Mouse (Mus musculus) inflammation-experienced regulatory T-cells, adult 6 months (primary cell): ENCODE data around the gene Ugdh. TPM values are rescaled to one million over a fixed set of nuclear protein-coding genes. Genes with fewer than 3 reads are reported as not detected.
"Not testable (repeated sequence)": the region's sequence is repeated elsewhere in the genome, so short reads cannot be mapped to it uniquely, and the experiment has no call there.

Experiments used
- ATAC-seq: one replicate; pipeline ENCODE4 v1.8.0; 2017
- polyA plus RNA-seq, 3 experiments: library from polyadenylated mRNA; unstranded; fragments of 100-300 nt; shearing (Covaris generic); gene quantifications; one replicate each; pipeline ENCODE4 v1.2.1; 2017

Gene Ugdh
- polyA plus RNA-seq: 10 to 100 TPM; 15.4 to 16.6 (median 15.8) TPM

DNA sequence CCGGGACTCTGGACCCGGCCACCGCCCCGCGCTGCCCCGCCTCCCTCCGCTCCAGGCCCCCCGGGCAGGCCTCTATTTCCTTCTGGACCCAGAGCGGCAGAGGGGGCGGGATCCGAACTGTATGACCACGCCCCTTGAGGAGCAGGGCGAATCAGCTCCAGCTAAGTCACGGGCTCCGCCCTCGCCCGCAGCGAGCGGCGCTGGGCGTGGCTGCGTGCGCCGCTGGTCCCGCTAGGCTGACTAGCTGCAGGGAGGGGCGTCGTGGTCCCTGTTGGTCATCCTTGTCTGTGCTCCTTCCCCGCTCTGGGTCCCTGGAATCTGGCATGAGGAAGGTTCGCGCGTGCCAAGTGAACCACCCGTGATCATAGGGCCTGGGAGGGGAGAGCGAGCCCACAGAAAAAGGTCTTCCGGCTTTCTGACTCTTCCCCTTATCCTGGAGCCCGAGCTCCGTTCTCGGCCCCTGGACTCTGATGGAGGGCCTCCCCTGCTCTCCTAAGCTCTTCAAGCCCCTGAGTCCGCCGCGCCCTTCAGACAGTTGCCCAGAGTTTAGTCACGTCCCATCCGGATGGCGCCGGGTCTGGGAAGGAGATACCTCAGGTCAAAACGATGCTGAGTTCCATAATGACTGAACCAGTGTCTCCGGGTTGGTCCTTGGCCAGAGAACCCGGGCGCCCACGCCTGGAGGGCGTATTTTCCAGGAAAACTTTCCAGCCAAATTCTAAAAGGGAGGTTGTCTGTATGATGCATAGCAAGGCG, at the start of gene Ugdh:
Ugdh (minus strand) TSS at position 144 of the 756 bp plus-strand sequence.
- ATAC-seq: peak; percentile 96

DNA sequence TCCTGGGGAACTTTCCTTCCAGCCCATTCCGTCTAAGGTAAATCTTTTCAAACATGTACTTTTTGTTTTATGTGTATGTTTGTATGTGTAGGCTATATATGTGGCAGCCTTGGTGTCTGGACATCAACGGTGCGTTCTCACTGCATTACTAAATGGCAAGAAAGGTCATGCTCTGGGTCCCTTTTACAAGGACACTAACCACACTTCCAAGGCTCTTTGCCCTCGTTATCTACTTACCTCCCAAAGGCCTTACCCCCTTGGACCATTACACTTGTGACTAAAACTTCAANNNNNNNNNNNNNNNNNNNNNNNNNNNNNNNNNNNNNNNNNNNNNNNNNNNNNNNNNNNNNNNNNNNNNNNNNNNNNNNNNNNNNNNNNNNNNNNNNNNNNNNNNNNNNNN, 47.2 kb upstream of the Ugdh start:
- no peak for ATAC-seq

DNA sequence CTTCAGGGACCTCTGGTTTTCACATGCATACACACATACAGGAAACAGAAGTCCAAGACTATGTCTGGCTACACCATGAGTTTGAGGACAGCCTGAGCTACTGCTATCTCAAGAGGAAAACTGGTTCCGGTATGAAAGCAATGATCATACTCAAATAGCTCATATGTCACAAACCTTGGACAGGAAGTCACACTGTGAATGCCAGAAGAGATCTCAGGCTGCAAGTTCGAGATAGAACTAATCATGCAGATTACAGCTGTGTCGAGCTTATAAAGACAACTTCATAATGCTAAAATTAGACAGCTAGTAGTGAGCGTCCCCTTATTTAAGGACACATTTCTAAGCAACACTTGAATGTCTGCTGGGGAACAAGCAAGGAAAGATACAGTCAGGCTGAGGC, 44.8 kb upstream of the Ugdh start:
- ATAC-seq: no peak

DNA sequence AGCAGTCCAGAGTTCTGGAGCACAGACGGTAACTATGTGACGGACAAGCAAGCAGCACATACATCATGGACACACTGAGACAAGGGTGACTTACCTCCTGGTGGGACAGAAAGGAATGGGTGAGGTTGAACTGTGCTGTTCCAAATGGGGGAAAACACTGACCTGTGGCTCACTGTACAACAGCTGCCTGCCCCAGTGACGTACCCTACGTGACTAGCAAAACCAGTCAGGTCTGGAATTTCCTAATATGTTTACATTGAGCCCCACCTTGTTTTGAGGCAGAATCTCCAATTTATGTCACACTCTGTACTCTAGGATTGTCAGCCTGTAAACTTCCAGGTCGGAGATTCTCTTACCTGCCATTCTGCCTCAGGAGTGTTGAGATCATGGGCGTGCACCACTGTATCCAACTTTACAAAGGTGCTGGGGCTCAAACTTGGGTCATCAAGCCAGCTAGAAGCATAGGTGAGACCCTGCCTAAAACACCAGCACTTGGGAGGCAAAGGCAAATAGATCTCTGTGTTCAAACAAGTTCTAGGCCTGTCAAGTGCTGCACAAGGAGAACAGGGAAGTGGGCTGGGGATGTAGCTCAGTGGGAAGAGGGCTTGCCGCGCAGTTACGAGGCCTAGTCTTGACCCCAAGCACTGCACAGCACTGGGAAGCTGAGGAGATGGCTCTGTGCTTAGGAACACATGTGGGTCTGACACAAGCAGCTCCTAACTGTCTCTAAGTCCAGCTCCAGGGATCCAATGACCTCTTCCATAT, 44.1 kb upstream of the Ugdh start:
- no peak for ATAC-seq

DNA sequence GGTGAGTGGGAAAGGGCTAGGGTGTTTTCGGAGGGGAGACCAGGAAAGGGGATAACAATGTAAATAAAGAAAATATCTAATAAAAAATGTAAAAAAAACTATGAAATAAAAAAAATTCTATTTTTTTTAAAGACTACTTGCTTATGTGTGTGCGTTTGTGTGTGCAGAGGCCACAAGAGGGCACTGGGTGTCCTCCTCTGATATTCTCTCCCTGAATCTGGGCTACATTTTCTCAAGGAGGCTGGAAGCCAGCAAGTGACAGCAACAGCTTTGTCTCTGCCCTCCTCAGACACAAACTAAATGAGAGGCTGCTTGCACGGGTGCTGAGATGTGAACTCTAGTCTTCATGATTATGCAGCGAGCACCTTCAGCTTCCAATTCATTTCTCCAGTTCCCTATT, 42.5 kb upstream of the Ugdh start:
- no peak for ATAC-seq

DNA sequence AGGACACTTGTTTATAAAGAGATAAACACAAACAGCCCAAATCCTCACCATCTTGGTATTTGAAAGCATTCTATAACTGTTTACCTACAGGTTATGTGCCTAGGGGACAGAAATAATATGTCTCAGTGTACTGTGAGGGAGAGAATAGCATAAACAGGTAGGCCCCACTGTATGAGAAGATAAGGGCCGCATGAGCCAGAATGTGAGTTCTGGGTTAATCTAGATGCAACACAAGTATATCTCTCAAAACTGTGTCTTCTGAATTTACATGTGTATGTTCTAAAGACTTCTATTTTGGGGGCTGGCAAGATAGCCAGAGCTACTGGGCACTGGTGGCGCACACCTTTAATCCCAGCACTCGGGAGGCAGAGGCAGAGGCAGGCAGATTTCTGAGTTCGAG, 41.0 kb upstream of the Ugdh start:
- not testable (repeated sequence) for ATAC-seq

DNA sequence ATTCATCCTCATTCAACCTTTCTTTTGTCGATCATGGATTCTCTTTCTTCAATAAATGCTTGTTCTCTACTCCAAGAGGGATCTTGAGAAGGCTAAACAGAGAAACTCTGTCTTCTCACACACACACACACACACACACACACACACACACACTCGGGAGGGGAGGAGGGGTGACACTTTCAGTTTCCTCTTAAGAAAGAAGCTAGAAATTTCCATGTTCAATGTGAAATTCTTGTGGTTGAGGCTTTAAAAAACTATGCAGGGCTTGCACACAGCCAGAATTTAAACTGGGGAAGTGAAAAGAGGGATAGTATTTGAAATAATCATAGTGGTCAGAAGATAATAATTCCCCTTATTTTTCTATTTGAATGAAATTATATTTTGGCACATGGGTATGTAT, 40.1 kb upstream of the Ugdh start:
- ATAC-seq: no peak

DNA sequence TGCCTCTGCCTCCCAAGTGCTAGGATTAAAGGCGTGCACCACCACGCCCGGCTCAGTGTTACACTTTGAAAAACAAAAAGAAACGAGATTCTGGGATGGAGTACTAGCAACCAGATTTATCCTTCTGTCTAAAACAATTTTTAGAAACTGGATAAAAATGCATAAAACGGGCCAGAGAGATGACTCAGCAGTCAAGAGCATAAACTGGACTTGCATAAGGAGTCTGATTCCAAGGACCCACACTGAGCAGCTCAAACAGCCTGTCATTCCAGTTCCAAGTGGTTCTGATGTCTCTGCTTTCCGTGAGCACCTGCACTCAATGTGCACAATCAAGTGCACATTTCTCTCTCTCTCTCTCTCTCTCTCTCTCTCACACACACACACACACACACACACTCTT, 34.0 kb upstream of the Ugdh start:
- ATAC-seq: no peak

DNA sequence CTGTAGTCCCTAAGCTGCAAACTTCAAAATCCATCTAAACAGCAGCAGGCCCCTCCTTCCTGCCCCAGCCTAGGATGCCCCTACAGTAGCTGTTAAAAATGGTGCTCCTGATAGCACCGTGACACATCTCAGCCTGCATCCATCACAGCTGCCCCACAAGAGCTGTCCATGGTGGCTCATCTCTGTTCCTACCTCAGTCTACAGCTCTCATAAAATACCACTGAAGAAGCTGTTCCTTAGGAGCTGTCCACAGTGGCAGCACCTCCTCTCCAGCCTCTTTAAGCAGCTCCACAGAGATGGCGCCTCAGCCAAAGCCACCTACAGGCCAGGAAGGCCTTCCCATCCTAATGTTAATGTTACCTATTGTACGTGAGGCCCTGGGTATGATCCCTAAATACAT, 31.2 kb upstream of the Ugdh start:
- no peak for ATAC-seq

DNA sequence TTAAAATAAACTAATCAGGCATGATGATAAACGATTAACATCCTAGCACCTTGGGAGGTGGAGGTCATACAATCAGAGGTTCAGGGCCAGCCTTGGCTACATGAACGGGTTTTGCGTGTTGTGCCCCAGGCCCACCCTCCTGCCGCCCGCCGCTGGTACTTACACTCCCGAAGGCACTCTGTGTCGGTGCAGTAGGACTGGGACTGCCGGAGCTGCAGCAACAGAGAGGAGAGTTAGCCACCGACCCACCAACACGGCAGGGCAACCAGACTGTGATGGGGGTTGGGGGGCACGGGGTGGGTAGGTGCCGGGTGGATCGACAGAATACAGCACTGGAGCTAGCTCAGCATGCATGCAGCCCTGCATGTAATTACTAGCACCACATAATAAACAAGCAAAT, 24.6 kb upstream of the Ugdh start:
- ATAC-seq: no peak

DNA sequence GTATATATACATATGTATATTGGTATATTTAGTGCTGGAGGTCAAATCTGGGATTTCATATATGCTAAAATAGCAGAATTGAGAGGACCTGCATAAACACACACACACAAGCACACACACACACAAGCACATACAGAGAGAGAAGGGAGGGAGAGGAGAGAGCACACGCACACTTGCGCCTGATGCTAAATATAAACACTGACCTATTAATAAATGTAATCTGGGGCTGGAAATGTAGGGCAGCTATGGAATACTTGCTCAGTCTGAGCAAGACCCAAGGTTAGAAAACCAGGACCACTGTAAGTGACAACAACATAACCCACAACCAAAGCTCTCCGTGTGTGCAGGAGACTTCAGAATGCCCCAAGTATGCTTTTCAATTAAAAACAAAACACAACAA, 23.7 kb upstream of the Ugdh start:
- no peak for ATAC-seq

DNA sequence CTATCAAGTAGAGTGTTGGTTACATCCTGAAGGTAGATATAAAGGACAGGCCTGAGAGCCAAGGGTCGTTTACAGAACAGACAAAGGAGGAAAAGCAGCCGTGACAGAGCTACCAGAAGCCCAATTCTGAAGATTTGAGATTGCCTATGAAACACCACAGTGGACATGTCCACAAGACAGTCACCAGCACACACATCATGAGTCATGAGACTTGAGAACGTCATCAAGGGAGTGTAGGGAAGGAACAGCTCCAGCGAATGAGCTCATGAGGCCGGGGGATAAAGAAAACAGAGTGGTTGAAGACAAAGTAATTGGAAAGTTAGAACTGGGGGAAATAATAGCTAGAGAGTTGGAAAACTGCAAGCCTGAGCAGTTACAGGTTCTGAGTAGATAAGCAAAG, 22.1 kb upstream of the Ugdh start:
- no peak for ATAC-seq

DNA sequence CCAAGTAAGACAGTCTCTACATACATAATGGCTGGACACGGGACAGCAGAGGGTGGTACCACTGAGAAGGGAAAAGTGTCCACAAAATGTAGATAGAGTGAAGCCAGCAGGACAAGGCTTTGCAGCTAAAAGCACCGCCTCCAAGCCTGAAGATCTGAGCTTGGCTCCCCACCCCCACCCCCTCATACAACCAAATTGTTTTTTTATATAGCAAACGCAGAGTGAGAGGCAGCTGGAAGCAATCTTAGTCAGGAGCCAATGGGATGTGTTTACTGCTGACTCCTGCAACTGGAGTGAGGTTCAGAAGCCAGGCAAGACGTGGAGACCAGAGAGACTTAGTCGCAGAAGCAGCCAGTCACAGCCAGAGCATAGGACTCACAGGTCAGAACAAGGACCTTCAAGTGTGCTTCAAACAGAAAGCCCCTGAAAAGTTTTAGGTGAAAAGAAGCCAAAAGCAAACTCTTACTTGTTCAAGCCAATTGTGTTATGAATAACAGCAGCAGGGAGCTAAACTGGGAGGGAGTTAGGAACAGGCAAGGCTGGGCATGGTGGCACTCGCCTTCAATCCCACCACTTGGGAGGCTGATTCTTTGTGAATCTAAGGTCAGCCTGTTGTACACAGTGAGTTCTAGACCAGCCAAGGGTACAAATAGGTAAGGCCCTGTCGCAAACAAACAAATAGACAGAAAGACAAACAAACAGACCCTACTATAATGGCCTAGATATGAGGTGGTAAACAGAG, 21.5 kb upstream of the Ugdh start:
- no peak for ATAC-seq

DNA sequence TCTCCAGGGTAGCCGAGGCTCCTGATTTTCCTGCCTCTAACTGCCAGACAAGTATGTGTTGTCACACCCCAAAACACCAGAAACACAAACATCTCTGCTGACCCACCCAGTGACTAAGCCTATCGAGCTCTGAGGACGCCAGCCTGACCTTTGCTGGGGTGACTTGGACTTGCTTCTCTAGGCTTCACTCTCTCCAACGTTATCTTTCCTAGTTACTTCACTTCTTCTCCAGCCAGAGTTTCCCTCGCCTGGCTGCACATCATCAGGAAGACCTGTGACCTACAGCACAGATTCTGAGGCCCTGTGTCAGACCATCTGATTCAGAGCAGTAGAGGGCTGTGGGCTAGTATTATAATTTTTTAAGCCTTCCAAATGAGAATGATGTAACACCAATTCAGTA, 19.0 kb upstream of the Ugdh start:
- no peak for ATAC-seq

DNA sequence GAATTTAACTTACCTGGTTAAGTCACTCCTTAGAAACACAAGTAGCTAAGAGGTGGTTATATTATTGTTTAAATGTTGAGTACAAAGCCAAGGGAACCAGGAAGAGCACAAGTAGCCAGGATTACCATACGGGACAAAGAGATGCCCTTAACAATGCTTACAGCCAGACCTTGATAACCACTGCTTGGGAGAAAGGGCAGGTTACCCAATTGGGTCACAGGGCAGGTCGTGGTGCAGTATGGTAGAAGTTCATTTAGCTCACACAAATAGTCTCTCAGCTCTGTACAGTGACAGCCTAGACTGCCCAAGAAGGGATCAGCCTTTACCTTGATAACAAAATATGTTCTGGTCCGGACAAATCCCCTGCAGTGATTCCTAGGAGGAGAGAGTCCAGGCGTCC, 13.2 kb upstream of the Ugdh start:
- no peak for ATAC-seq

DNA sequence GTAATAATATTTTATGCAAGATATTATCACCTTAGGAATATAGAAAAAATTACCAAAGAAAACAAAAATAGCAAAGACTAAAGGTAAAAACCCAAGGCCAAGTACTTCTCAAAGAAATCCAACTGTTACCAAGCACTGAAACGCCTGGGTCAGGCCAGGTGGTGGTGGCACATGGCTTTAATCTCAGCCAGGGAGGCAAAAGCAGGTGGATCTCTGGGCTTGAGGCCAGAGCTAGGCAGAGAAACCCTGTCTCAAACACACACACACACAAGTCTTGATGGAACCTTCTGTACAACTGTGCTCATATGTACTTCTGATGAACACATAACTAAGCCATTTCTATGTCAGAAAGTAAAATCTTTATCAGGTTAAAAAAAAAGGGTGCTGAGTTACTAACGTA, 12.1 kb upstream of the Ugdh start:
- ATAC-seq: no peak

DNA sequence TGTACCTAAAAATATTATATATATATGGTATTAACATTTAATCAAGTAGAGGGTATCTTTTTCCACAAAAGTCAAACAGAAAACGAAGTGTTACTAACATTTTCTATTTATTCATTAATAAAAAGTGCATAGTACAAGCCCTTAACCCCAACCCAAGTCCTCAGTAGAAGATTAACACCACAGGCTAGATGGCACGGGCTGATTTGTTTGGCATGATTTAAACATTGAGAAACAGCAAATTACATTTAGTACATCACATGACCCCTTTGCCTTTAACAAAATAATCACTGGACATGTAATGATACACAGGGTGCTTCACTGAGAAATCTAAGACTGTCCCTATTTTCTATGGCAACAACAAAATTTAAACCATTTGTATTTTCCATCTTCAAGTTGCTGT, 11.0 kb upstream of the Ugdh start:
- no peak for ATAC-seq

DNA sequence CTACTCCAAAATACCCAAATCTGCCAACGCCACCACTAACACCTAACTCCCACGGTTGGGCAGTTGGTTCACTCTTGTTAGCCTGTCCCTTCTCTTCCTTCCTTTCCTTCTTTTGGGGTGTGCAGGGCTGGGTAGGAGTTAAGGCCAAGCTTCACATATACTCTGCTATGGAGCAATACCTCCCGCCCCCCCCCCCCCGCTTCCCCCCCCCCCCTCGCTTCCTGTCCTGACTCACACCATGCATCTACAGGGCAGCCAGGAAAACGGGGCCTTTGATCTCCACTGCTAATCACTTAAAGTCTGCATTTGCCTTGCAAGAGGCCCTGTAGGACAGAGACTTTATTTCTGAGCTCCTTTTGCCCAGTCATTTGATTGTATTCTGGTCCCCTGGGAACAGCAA, 9.2 kb upstream of the Ugdh start:
- no peak for ATAC-seq

DNA sequence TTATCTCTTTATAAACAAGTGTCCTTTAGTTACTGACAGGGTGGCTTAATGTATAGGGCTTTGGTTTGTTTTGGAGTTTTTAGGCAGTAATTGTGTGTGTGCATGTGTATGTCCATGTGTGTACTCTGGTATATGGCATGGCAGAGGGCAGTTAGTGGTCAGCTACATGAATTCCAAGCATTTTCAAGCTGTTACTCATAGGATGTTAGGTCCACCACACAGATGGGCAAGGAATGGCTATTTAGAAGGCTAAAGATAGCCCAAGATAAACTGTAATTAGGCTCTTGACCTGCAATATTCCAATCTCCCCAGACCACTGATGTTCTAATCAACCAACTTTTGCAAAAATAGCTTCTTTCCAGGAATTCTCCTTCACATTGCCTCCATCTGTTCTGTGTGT, 2.3 kb upstream of the Ugdh start:
- no peak for ATAC-seq

DNA sequence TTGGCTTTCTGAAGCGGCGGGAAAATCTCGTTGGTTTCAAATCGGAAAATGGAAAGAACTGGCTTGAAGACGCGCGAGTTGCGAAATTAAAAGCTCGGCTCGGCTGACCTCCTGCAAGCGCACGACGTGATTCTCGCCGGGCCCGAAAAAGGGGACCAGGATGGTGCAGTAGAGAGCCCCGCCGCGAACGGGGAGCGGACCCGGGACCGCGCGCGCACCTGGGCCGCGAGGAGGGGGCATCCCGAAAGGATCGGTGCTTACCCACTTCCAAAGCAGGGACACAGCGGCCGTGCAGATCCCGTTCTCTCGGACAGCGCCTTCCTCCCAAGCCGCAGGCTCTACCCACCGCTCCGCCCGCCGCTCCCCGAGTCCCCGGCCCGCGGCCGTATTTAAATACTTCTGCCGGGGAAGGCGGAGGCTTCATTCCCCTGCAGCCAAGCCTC, 365 bp downstream of the Ugdh start:
- ATAC-seq: no peak

DNA sequence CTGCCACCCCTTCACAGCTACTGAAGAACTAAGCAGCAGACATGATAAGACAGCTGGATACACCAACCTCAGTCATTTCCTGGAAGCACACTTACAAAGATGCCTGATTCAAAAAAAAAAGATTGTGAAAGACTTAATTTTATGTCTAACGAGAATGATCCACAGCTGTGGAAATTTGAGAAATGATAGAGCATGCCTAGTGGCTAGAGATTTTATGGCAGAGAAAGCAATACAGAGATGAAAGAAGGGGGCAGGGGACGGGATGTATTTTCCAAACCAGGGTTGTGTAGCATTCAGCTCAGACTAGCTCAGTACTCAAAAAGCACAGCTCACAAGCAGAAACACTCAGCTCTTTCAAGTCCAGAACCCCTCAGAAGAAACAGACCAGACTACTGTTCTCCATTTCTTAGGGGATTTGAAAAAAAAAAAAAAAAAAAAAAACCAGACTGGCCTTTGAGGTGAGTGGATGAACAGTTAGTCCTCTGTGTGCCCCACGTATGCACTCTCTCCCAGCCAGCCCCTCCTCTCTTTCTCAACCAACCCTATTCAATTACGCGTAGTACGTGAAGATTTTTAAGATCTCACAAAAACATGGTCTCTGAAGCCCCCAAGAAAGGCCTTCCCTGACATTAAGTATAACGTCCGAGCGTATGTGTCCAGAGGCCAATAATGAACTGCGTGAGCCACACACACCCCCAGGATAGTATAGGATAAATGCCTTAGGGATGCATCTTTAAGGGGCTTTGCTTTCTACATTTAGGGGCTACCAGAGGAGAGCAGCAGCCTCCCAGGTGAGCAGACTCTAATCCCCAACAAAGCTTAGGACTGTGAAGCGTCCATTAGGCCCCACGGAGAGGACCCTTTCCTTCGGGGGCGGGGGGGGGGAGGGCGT, 1.0 kb downstream of the Ugdh start:
- no peak for ATAC-seq

DNA sequence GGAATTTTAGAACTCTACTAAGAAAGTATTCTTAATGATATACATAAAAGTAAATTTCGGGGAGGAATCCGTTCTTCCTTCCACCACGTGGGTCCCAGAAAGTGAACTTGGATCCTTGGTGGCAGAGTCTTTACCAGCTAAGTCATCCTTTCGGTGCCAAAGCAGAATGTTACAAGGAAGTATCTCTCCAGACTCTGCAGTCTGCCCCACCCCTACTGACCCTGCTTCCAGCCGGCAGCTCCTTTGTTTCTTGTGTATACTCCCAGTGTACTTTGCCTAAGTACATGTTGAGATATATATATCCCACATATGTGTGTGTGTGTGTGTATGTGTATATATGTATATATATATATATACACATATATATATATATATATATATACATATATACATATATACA, 6.3 kb downstream of the Ugdh start:
- no peak for ATAC-seq

DNA sequence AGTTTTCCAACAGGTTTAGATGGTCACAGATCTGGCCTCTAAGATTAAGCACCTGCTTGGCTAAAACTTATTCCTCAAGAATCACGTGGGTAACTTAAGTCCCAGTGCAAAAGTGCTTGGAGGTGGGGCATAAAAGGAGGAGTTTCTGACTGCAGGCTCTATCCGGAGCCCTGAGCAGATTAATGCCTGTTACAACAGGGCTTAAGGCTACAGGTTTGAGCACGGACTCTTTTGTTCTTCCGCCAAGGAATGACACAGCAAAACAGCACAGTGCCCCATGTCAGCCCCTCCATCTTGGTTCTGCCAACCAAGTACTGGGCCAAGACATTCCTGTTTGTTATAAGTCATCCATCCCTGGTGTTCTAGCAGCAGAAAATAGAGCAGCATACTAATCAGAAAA, 7.4 kb downstream of the Ugdh start:
- ATAC-seq: no peak
